Mouse (Mus musculus): Measurements from ENCODE around the gene Agl. TPM values are rescaled to one million over a fixed set of nuclear protein-coding genes. Genes with fewer than 3 reads are reported as not detected.

The Agl gene
- polyA plus RNA-seq, 1 experiment from 2014 or later = 9.0 TPM

- peaks cover 15% of the 10 kb centered on the region for H3K36me3 ChIP-seq
- no peaks in the 10 kb centered on the region for H3K27me3 ChIP-seq (ENCODE audit: low read depth, poor library complexity, severe bottlenecking)
- WGBS = 91% methylated on average over 8 of the region's 8 CpGs
- no peak overlapping the region for H3K4me3 ChIP-seq
- no peak for DNase-seq (ENCODE audit: low spot score)
- H3K9me3 ChIP-seq (replicated peaks) = no peaks in the 10 kb centered on the region
- no peaks in the 10 kb centered on the region for H3K4me1 ChIP-seq
- H3K27ac ChIP-seq (replicated peaks) = no peak overlapping the region
Measured at GRCm38 (mm10) chr3:116694955-116695665, 112.9 kb downstream of the Agl start.

GRCm38 (mm10) chr3:116694312-116694711 is 113.7 kb downstream of the Agl start:
- no peak overlapping the region for H3K4me3 ChIP-seq
- DNase-seq (ENCODE audit: low spot score) = no peak
- no peak overlapping the region for H3K27ac ChIP-seq (replicated peaks)
- H3K36me3 ChIP-seq = peaks cover 15% of the 10 kb centered on the region
- 93% methylated on average over 3 of the region's 3 CpGs for WGBS
- no peaks in the 10 kb centered on the region for H3K4me1 ChIP-seq
- no peaks in the 10 kb centered on the region for H3K27me3 ChIP-seq (ENCODE audit: low read depth, poor library complexity, severe bottlenecking)
- no peaks in the 10 kb centered on the region for H3K9me3 ChIP-seq (replicated peaks)

Other genes starting within 250 kb of the Agl start
- gene Lrrc39, start 245.2 kb downstream of the Agl start, polyA plus RNA-seq (2016; fragmentation: Nextera tagmentation; extraction: Ambion mirVana) = 0.56 and 0.63 TPM in 2 replicates
- 37.3 and 39.5 TPM in 2 replicates for gene Sass6, start 213.2 kb downstream of the Agl start, polyA plus RNA-seq (2016; fragmentation: Nextera tagmentation; extraction: Ambion mirVana)
- 25.0 and 26.9 TPM in 2 replicates for gene Trmt13, start 193.6 kb downstream of the Agl start, polyA plus RNA-seq (2016; fragmentation: Nextera tagmentation; extraction: Ambion mirVana)
- gene Mfsd14a, start 145.5 kb downstream of the Agl start, polyA plus RNA-seq (2016; fragmentation: Nextera tagmentation; extraction: Ambion mirVana) = 81.4 and 82.5 TPM in 2 replicates
- gene Gm43191, start 126.9 kb downstream of the Agl start, polyA plus RNA-seq (2016; fragmentation: Nextera tagmentation; extraction: Ambion mirVana) = not detected in 2 replicates
- 7.3 and 8.3 TPM in 2 replicates for gene Slc35a3, start 95.3 kb downstream of the Agl start, polyA plus RNA-seq (2016; fragmentation: Nextera tagmentation; extraction: Ambion mirVana)
- gene Frrs1, start 51.3 kb upstream of the Agl start, polyA plus RNA-seq (2016; fragmentation: Nextera tagmentation; extraction: Ambion mirVana) = 8.5 and 11.5 TPM in 2 replicates
- gene 4930455H04Rik, start 160.1 kb upstream of the Agl start, polyA plus RNA-seq (2016; fragmentation: Nextera tagmentation; extraction: Ambion mirVana) = not detected in 2 replicates
- gene Palmd, start 160.8 kb upstream of the Agl start, polyA plus RNA-seq (2016; fragmentation: Nextera tagmentation; extraction: Ambion mirVana) = 1.2 and 3.0 TPM in 2 replicates